Mouse (Mus musculus): Measurements from ENCODE around the gene Micall1. TPM values are rescaled to one million over a fixed set of nuclear protein-coding genes. Genes with fewer than 3 reads are reported as not detected.
A peak's percentile ranks its signal among the peaks of the same experiment; 100 is the strongest.

Micall1 gene
- polyA plus RNA-seq, 1 experiment from 2014 or later = 10.4 TPM

GRCm38 (mm10) chr15:79131442-79131841 is 22.7 kb downstream of the Micall1 start:
- Histone ChIP-seq H3K27ac (ENCODE audit: low read length) (no peak overlapping the region), H3K9me3 (replicated peaks; ENCODE audit: control insufficient read depth, low read length) (peaks cover 5% of the 10 kb centered on the region; the same call in 1 of the 2 replicates), H3K4me3 (replicated peaks; ENCODE audit: low read length) (no peak overlapping the region), H3K4me1 (ENCODE audit: control insufficient read depth, insufficient read depth, low read length) (no peaks in the 10 kb centered on the region), H3K9ac (ENCODE audit: low read length) (no peak overlapping the region), H3K4me2 (ENCODE audit: low read depth, low read length) (no peak overlapping the region), H3K27me3 (ENCODE audit: control insufficient read depth, insufficient read depth, low read length) (no peaks in the 10 kb centered on the region), H3K36me3 (ENCODE audit: control insufficient read depth, insufficient read depth, low read length) (peaks cover 31% of the 10 kb centered on the region)
- 60% methylated on average over 7 of the region's 7 CpGs for WGBS
- ATAC-seq (ENCODE audit: insufficient read depth, low FRiP score) = peak; percentile 48; the same call in 1 of the 2 replicates

DNA sequence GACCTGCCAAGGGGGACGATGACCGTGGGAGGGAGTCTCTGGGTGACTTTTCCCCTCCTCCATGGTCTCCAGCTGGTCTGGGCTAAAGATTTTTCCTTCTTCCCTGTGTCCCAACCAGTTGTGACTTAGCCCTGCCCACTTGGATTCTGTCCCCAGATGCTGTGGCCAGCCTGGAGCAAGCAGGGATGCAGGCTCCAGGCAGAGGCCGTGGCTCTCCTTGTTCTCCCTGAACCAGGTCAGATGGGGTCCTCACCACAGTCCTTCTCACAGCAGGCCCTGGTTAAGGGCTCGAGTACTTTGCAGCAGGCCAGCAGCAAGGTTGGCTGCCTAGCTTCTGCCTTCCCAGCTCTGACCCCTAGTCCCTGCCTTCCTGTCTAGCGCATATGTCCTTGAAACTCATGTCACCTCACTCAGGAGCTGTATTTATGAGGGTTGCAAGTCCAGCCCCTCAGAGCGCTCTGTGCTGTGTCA is 24.5 kb downstream of the Micall1 start:
- no peak for ATAC-seq (ENCODE audit: insufficient read depth, low FRiP score)
- no peaks in the 10 kb centered on the region for H3K9me3 ChIP-seq (replicated peaks; ENCODE audit: control insufficient read depth, low read length)
- no peaks in the 10 kb centered on the region for H3K27me3 ChIP-seq (ENCODE audit: control insufficient read depth, insufficient read depth, low read length)
- no peak overlapping the region for H3K4me3 ChIP-seq (replicated peaks; ENCODE audit: low read length)
- H3K36me3 ChIP-seq (ENCODE audit: control insufficient read depth, insufficient read depth, low read length) = peaks cover 17% of the 10 kb centered on the region
- no peak overlapping the region for H3K9ac ChIP-seq (ENCODE audit: low read length)
- H3K27ac ChIP-seq (ENCODE audit: low read length) = no peak overlapping the region
- 76% methylated on average over 6 of the region's 6 CpGs for WGBS
- H3K4me1 ChIP-seq (ENCODE audit: control insufficient read depth, insufficient read depth, low read length) = no peaks in the 10 kb centered on the region
- H3K4me2 ChIP-seq (ENCODE audit: low read depth, low read length) = no peak overlapping the region

GRCm38 (mm10) chr15:79134496-79135270 is 26.0 kb downstream of the Micall1 start:
- Histone ChIP-seq H3K9ac (ENCODE audit: low read length) (no peak overlapping the region), H3K36me3 (ENCODE audit: control insufficient read depth, insufficient read depth, low read length) (peaks cover 12% of the 10 kb centered on the region), H3K27ac (ENCODE audit: low read length) (no peak overlapping the region), H3K4me2 (ENCODE audit: low read depth, low read length) (no peak overlapping the region), H3K27me3 (ENCODE audit: control insufficient read depth, insufficient read depth, low read length) (no peaks in the 10 kb centered on the region), H3K4me3 (replicated peaks; ENCODE audit: low read length) (no peak overlapping the region), H3K4me1 (ENCODE audit: control insufficient read depth, insufficient read depth, low read length) (no peaks in the 10 kb centered on the region), H3K9me3 (replicated peaks; ENCODE audit: control insufficient read depth, low read length) (no peaks in the 10 kb centered on the region)
- ATAC-seq (ENCODE audit: insufficient read depth, low FRiP score) = no peak
- 80% methylated on average over 9 of the region's 9 CpGs for WGBS

GRCm38 (mm10) chr15:79135332-79135731 is 26.6 kb downstream of the Micall1 start:
- no peaks in the 10 kb centered on the region for H3K27me3 ChIP-seq (ENCODE audit: control insufficient read depth, insufficient read depth, low read length)
- no peak overlapping the region for H3K4me3 ChIP-seq (replicated peaks; ENCODE audit: low read length)
- H3K4me2 ChIP-seq (ENCODE audit: low read depth, low read length) = no peak overlapping the region
- ATAC-seq (ENCODE audit: insufficient read depth, low FRiP score) = no peak
- peaks cover under 1% of the 10 kb centered on the region; the same call in 1 of the 2 replicates for H3K4me1 ChIP-seq (ENCODE audit: control insufficient read depth, insufficient read depth, low read length)
- H3K36me3 ChIP-seq (ENCODE audit: control insufficient read depth, insufficient read depth, low read length) = peaks cover 11% of the 10 kb centered on the region
- H3K9me3 ChIP-seq (replicated peaks; ENCODE audit: control insufficient read depth, low read length) = no peaks in the 10 kb centered on the region
- H3K27ac ChIP-seq (ENCODE audit: low read length) = no peak overlapping the region
- H3K9ac ChIP-seq (ENCODE audit: low read length) = no peak overlapping the region
- 70% methylated on average over 9 of the region's 9 CpGs for whole genome bisulfite sequencing

- Histone ChIP-seq H3K4me1 (ENCODE audit: control insufficient read depth, insufficient read depth, low read length) (peaks cover 4% of the 10 kb centered on the region), H3K27me3 (ENCODE audit: control insufficient read depth, insufficient read depth, low read length) (no peaks in the 10 kb centered on the region), H3K27ac (ENCODE audit: low read length) (no peak overlapping the region), H3K4me2 (ENCODE audit: low read depth, low read length) (no peak overlapping the region), H3K9me3 (replicated peaks; ENCODE audit: control insufficient read depth, low read length) (no peaks in the 10 kb centered on the region), H3K4me3 (replicated peaks; ENCODE audit: low read length) (no peak overlapping the region), H3K36me3 (ENCODE audit: control insufficient read depth, insufficient read depth, low read length) (peaks cover 7% of the 10 kb centered on the region), H3K9ac (ENCODE audit: low read length) (no peak overlapping the region)
- ATAC-seq (ENCODE audit: insufficient read depth, low FRiP score) = no peak
- WGBS = 71% methylated on average over 11 of the region's 11 CpGs
Observed at GRCm38 (mm10) chr15:79135783-79136575, 27.3 kb downstream of the Micall1 start.

DNA sequence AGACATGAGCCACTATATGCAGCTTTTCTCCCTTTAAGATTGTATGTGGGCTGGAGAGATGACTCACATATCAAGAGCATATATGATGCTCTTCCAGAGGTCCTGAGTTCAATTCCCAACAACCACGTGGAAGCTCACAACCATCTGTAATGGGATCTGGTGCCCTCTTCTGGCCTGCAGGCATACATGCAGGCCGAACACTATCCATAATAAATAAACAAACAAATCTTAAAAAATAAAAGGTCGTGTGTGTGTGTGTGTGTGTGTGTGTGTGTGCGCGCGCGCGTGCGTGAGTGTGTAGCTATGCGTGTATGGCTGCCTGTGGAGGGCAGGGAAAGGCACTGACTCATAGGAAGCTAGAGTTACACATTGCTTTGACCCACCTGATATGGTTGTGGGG is 30.9 kb downstream of the Micall1 start:
- Histone ChIP-seq H3K9me3 (replicated peaks; ENCODE audit: control insufficient read depth, low read length) (no peaks in the 10 kb centered on the region), H3K27me3 (ENCODE audit: control insufficient read depth, insufficient read depth, low read length) (no peaks in the 10 kb centered on the region), H3K9ac (ENCODE audit: low read length) (no peak overlapping the region), H3K4me3 (replicated peaks; ENCODE audit: low read length) (no peak overlapping the region), H3K4me2 (ENCODE audit: low read depth, low read length) (no peak overlapping the region), H3K4me1 (ENCODE audit: control insufficient read depth, insufficient read depth, low read length) (peaks cover 15% of the 10 kb centered on the region), H3K27ac (ENCODE audit: low read length) (no peak overlapping the region), H3K36me3 (ENCODE audit: control insufficient read depth, insufficient read depth, low read length) (no peaks in the 10 kb centered on the region)
- ATAC-seq (ENCODE audit: insufficient read depth, low FRiP score) = no peak
- 59% methylated on average over 10 of the region's 10 CpGs for WGBS

- under 1% methylated on average over 57 of the region's 57 CpGs for WGBS
- peak within 1 kb of the TSS; percentile 85 for H3K4me2 ChIP-seq (ENCODE audit: low read depth, low read length)
- H3K36me3 ChIP-seq (ENCODE audit: control insufficient read depth, insufficient read depth, low read length) = 0 out of 2 replicates have a peak, but pooled peaks cover 5% of the 10 kb centered on the region
- no peaks in the 10 kb centered on the region for H3K27me3 ChIP-seq (ENCODE audit: control insufficient read depth, insufficient read depth, low read length)
- peak; percentile 88 for ATAC-seq (ENCODE audit: insufficient read depth, low FRiP score)
- peak within 1 kb of the TSS; percentile 72 for H3K9ac ChIP-seq (ENCODE audit: low read length)
- no peaks in the 10 kb centered on the region for H3K9me3 ChIP-seq (replicated peaks; ENCODE audit: control insufficient read depth, low read length)
- H3K27ac ChIP-seq (ENCODE audit: low read length) = peak within 1 kb of the TSS; percentile 50
- H3K4me1 ChIP-seq (ENCODE audit: control insufficient read depth, insufficient read depth, low read length) = peaks cover 15% of the 10 kb centered on the region
- peak within 1 kb of the TSS; percentile 64 for H3K4me3 ChIP-seq (replicated peaks; ENCODE audit: low read length)
Observed at GRCm38 (mm10) chr15:79140866-79141565, 32.3 kb downstream of the Micall1 start, which contains the start of the genes Polr2f and 1700088E04Rik. Gene Polr2f, plus strand, starts transcription at chr15:79141009. Gene 1700088E04Rik, minus strand, starts transcription at chr15:79141253.

GRCm38 (mm10) chr15:79141566-79141917 is 32.8 kb downstream of the Micall1 start:
- 0% methylated on average over 7 of the region's 7 CpGs for WGBS
- Histone ChIP-seq H3K36me3 (ENCODE audit: control insufficient read depth, insufficient read depth, low read length) (0 out of 2 replicates have a peak, but pooled peaks cover 7% of the 10 kb centered on the region), H3K27ac (ENCODE audit: low read length) (peak overlapping the region; percentile 50), H3K27me3 (ENCODE audit: control insufficient read depth, insufficient read depth, low read length) (no peaks in the 10 kb centered on the region), H3K9me3 (replicated peaks; ENCODE audit: control insufficient read depth, low read length) (no peaks in the 10 kb centered on the region), H3K4me3 (replicated peaks; ENCODE audit: low read length) (peak overlapping the region; percentile 64), H3K9ac (ENCODE audit: low read length) (peak overlapping the region; percentile 72), H3K4me2 (ENCODE audit: low read depth, low read length) (peak overlapping the region; percentile 85), H3K4me1 (ENCODE audit: control insufficient read depth, insufficient read depth, low read length) (peaks cover 15% of the 10 kb centered on the region)
- ATAC-seq (ENCODE audit: insufficient read depth, low FRiP score) = 0 out of 2 replicates have a peak, but pooled peaks have one; percentile 3

Data from stomach, embryonic 16.5 days (tissue).